Mouse (Mus musculus): ENCODE data around the gene Olfr1444.

Olfr1444 gene

DNA sequence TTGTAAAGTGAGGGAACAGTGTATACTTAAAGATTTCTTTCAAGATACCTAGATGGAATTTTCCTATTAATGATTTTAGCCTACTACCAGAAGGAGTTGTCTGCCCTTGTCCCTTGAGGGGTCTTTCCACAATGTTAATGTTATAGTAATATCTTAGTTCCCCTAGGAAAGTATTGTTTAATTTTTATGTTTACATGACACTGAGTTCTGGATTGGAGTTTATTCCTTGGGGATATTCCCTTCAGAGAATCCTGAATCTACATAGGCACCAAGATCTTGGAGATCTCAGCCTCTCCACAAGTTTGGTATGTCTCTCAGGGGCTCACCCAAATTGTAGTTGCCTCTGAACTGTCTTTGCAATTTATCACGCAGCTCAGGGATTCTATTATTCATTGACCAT, at the start of gene Olfr1444:
Gene Olfr1444 (plus strand): TSS at position 301 of the 400 bp plus-strand sequence.
- DNase-seq (ENCODE audit: low read depth, low spot score): no peak

DNA sequence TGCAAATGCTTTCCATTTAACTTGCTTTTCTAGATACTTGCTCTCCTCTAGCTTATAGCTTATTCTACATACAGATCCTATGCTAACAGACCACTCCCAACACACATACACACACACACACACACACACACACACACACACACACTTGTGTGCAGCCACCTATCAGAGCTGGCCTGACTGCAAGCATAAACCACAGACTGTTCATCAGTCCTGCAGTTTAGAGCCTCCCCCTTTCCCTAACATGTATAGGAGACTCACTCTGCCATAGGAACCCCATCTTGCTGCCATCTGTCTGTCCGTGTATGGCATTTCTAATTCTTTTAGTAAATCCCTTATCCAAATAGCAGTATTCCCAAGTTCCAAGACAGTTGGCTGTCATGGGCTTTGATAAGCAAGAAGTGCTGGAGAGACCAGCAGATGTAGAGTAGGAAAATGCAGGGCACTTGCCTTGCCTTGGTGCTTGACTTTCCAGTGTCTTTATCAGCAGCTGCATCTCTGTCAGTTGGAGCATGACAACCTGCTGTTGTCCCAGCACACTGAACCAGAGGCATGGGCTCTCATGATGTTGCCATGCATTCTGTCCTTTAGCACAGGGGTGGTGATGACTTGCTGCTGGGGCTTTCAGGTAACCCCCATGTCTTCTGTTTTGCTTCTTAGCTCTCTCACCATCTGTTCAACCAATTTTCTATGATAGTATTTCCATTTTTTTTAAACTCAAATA, 44.3 kb upstream of the Olfr1444 start:
- DNase-seq (ENCODE audit: low read depth, low spot score): no peak

DNA sequence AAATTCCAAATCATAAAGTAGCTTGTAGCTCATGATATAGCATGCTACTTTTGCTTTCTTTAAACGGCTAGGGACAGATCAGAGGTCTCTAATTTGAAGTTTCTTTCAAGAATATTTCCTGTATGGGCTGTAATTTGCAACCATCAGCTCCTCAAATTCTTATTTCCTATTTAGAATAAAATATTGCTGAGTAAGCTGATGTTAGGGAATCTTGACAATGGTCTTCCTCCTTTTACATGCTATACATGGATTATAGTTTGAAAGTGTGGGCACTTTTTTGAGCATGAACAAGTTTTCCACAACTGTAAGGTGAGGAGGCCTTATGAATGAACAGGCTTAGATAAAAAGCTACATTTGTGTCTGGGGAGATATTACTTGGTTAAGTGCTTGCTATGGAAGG, 43.2 kb upstream of the Olfr1444 start:
- DNase-seq (ENCODE audit: low read depth, low spot score): no peak

DNA sequence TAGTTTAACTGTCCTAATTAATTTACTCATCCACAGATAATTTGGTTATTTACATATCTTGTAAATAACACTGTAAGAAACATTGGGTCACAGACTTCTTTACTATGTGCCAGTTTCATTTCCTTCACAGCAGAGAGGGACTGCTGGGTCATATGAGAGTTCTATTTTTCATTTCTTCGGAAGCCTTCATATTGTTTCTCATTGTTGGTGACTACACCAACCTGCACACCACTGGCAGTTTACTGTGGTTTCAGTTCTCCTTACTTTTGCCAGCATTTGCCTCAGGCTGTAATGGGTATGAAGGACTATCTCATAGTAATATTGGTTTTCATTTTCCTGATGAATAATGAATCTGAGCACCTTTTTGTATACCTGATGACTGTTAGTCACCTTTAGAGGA, 38.6 kb upstream of the Olfr1444 start:
- no peak for DNase-seq (ENCODE audit: low read depth, low spot score)

DNA sequence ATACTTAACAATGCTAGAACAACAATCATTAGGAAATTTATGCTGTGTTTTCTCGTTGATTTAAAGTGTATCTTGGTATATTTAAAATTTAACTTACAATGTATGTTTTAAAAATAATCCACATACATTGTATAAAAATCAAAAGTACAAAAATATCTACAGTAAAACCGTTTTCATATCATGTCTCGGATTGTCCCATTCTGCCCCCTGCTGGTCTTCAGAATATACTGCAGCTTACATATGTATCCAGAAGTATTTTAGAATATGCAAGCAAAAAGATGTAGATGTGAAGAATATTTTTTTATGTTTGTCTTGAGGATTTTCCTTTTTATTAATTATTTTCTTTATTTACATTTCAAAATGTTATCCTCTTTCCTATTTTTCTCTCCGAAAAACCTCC, 36.7 kb upstream of the Olfr1444 start:
- DNase-seq (ENCODE audit: low read depth, low spot score): peak; percentile 61

DNA sequence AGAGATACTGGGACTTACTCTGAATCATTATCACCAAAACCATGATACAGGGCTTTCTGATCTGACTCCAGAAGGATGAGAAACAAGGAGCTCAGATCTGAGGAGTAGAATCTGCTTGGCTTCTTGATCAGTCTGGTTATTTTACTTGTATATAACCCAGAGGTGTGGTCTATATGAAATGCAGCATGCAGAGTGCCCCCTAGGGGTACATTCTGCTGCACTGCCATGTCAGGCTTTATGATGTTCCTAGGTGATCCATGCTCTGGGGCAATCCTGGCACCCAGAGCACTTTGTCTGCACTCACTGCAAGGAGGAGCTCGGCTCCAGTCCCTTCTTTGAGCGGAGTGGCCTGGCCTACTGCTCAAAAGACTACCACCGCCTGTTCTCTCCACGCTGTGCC, 32.5 kb upstream of the Olfr1444 start:
- peak; percentile 31 for DNase-seq (ENCODE audit: low read depth, low spot score)

DNA sequence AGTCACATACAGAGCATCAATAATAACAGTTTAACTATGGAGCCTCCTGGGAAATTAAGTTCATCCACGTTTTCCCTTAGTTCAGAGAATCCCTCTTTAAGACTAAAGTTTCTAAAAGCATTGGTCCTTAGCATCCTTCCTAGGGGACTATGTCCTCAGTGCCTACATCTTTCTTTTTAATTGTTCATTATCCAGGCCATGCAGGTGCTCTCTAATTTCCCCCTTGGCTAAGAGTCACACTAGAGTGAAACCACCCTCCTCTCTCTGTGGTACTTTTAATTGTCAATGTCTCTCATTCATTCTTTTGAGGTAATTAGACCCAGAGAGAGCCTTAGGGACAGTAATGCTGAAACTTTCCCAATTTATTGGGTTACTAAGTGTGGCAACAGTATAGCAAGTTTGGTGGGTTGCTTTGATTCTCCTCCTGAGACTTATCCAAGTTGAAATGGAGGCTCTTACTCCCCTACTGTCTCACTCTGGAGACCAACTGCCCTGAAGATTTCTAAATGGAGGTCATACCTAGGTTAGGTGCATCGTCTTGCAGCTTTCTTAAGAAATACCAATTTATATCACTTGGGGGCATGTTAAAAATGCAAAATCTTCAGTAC, 26.2 kb upstream of the Olfr1444 start:
- DNase-seq (ENCODE audit: low read depth, low spot score): no peak

DNA sequence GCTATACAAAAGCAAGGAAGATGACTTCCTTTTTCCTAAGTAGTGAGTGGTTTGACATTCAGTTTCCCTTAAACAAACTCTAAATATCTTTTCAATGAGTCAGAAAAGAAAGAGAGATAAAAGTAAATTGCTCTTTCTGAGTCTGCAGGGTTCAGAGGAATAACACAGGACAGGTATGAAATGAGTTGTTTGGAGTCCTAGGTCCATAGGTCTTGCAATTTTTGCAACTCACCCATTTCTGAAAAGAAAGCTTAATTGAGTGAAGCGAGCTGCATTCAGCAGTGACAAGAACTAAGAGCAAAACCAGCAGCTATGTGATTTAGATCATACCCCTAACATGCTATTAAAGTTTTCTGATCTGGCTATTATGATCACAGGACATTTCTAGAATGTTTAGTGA, 25.5 kb upstream of the Olfr1444 start:
- no peak for DNase-seq (ENCODE audit: low read depth, low spot score)

DNA sequence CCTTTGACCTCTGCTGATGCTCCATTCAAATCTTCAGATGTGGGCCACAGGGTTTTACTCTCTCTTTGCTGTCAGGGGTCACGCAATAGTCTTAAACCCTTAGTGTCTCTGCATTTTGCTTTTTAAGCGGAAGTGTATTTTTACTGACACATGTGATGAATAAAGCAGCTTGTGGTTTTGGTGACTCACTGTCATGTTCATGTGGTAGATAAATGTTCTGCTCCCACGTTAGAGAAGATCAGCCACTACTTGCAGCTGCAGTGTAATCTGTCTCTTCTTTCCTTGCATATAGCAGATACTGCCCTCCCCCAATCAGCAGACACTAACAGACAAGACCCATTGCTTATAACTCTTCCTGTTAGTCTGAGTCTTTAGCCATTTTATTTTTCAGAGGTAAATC, 23.5 kb upstream of the Olfr1444 start:
- peak; percentile 89 for DNase-seq (ENCODE audit: low read depth, low spot score)

DNA sequence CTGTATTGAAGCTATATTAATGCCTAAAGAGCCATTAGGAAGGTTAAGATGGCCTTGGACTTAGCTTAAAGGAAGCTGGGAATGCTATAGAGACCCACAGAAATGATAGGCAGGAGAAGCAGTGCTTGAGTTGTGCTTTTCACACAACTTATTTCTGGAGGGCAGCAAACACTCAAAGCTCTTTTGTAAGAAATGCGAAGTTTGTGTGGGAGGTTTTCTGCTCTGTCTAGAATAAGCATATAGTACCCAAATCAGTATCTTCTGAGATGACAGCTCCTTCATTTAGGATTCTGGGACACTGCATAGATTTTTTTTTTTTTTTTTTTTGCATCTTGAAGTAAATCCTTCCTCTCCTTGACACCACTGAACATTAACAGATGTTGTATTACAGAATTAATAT, 18.6 kb upstream of the Olfr1444 start:
- DNase-seq (ENCODE audit: low read depth, low spot score): no peak

DNA sequence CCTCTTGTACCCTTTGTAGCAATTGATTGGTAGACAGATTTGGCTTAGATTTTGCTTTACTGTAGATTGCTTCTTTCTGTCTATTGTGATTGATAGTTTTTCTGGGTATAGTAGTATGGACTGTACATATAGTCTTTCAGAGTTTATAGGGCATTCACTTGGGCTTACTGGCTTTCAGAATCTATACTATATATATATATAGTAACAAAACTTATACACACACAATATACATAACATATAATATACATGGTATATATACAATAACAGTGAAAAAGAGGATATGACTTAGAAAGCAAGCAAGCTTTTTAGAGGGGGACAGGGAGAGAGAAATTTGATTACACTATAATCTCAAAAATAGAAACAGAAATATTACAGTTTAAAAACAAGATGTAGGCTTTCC, 10.7 kb upstream of the Olfr1444 start, which contains the start of gene Gm5244:
Gene Gm5244 (plus strand): TSS at position 301 of the 400 bp plus-strand sequence.
- DNase-seq (ENCODE audit: low read depth, low spot score): no peak

DNA sequence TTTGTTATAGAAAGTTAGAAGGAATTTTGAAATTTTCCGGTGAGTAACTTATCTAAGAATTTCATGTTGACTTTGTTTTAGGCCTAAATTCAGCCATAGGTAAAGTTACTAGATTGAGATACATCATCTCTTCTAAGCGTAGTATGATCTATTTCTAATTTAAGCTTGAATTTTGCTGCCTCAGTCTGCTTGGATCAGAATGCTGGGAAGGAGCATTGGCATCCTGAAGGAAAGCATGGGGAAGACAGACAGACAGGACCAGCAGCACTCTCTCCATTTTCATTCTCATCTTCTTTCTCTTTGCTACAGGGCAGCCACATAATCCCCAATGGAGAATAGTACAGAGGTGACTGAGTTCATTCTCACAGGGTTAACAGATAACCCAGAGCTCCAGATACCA, 26.5 kb downstream of the Olfr1444 start, which contains the start of gene Olfr1445:
Gene Olfr1445 (plus strand): TSS at position 301 of the 400 bp plus-strand sequence.
- no peak for DNase-seq (ENCODE audit: low read depth, low spot score)

DNA sequence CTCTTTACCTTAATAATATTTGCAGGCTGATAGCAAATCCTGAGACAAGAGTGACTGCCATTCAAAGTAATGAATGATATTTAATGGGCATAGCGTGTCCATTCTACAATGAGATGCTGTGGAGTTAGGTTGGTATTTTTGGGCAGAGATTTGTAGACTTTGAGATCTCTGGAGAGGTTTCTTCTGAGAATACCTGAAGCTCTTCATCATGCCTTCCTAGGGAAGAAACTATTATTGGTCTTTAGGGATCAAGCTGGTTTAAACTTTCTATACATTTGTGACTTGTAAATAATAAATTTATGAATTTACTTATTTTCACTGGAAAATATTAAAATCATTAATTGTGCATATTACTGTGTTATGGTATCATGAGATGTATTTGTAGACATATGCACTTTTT, 36.3 kb downstream of the Olfr1444 start, which contains the start of gene Olfr1446:
Gene Olfr1446 (minus strand): TSS at position 101 of the 400 bp plus-strand sequence.
- DNase-seq (ENCODE audit: low read depth, low spot score): no peak

DNA sequence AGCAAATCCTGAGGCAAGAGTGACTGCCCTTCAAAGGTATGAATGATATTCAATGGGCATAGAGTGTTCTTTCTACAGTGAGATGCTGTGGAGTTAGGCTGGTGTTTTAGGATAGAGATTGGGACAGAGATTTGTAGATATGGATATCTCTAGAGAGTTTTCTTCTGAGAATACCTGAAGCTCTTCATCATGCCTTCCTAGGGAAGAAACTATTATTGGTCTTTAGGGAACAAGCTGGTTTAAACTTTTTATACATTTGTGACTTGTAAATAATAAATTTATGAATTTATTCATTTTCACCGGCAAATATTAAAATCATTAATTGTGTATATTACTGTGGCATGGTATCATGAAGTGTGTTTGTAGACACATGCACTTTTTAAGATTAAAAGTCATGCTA, 46.6 kb downstream of the Olfr1444 start, which contains the start of gene Olfr1447:
Gene Olfr1447 (minus strand): TSS at position 101 of the 400 bp plus-strand sequence.
- no peak for DNase-seq (ENCODE audit: low read depth, low spot score)

All from CD4-positive helper T cell, adult 2 months (primary cell).